Mouse (Mus musculus) 416B (cell line): ENCODE measurements at regions not wholly inside any gene's neighbourhood (a gene's known extent, or its start where the extent isn't known, plus 50 kb on each side); places are given as distances from the start of the nearest gene placed in this dataset.

Experiments used
- DNase-seq: peaks from one replicate; pipeline ENCODE4 v3.0.0; 2011; ENCODE audit warnings: low read depth

GRCm38 (mm10) chr11:117413133-117413532 is 71.0 kb upstream of the Gm11733 start:
- peak; percentile 68 for DNase-seq

DNA sequence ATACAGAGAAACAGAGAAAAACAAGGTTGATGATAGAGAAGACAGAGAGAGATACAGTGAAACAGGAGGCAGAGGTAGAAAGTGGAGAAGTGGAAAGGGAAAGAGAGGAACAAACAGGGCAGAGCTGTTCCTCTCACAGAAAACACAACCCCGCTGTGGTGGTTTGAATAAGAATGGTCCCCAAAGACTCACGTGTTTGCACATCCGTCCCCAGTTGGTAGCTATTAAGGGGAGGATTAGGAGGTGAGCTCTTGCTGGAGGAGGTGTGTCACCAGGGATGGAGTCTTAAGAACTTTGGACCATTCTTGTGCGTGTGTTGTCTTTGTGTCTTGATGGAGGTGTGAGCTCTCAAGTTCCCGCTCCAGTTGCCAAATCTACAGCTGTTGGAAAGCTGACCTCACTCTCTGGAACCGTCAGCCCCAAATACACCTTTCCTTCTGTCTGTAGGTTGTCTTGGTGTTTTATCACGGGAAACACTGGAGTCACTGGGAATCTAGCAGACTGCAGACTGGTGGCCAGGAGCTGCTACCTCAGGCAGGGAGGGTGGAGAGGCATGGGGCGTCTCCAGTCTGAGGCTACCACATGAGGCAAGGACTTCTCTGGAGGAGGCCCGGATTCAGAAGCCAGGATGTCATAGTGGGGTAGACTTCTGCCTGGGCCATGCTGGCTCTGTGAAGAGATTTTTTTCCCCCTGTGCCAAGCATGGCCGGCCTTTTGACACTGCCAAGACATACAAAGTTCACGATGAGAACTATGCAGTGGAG is 70.0 kb upstream of the Gm11733 start:
- DNase-seq: no peak

- DNase-seq: no peak
Measured at GRCm38 (mm10) chr11:117414871-117415323, 69.3 kb upstream of the Gm11733 start.

DNA sequence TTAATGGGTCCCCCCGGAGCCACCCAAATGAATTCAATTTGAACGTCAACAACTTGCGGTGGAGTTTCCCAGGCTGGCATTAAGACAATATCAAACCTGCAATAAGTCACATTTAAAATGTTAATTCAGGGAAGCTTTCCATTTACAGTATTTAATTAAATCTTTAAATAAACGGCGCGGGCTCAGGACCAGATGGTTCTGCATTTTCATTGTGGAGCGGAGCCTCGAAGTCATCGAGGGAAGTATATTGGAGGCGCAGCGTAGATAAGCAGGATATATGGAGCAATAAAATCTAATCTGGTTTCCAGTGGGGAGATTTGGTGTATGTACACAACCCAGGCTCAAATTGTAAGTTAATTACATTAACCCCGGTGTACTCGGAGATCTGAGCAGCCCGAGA is 68.7 kb upstream of the Gm11733 start:
- DNase-seq: no peak

GRCm38 (mm10) chr11:117415955-117416354 is 68.2 kb upstream of the Gm11733 start:
- peak; percentile 19 for DNase-seq

DNA sequence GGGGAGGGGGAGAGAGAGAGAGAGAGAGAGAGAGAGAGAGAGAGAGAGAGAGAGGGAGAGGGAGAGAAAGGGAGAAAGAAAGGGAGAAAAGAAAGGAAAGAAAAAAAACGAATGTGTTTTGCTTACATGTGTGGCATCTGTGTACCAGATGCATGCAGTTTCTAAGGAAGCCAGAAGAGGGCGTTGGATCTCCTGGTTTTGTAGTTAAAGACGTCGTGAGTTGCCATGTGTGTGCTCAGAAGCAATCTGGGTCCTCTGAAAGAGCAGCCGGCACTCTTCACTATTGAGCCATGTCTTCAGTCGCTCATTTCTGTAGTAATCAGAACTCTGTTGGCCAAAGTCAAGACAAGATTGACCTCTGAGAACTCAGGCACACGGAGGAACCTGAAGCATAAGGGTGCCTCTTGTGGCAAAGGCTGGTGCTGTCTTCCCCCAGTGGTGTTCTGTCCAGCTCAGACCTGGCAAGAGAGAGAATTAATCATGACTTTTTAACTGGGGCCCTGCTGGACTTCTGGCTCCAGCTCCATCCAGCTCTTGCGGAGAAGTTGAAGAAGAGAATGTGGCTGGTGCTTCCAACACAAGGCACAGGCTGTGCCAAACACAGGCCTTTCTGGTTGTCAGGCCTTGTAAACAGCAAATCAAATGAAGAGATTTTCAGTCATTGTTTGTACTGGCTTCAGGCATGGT is 67.0 kb upstream of the Gm11733 start:
- peak; percentile 44 for DNase-seq

DNA sequence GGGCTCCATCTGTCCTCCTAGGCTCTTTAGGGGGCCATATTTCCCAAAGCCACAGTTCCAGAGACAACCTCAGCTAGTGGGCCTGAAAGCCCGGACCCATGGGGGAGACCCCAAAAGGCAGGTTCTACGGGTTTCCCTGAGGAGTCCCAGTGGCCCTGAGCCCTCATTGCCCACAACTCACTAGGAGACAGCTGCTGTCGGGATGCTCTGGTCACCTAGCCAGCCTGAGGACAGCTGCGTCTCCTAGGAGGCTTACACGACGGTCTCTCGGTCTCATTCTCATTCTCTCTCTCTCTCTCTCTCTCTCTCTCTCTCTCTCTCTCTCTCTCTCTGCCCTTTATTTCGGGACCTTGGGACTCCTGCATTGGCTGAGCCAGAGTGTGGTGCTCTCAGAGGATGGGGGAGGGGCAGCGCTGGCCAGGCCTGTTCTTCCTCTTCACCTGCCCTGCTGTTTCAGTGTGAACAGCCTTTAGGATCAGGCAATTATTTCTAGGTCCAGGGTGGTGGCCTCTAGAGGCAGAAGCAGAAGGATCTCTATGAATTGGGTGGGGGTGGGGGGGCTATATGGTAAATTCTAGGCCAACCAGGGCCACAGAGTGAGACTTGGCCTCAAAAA is 66.1 kb upstream of the Gm11733 start:
- DNase-seq: no peak

GRCm38 (mm10) chr11:117418939-117419338 is 65.2 kb upstream of the Gm11733 start:
- no peak for DNase-seq

- DNase-seq: no peak
Measured at GRCm38 (mm10) chr11:117419351-117419969, 64.7 kb upstream of the Gm11733 start.

DNA sequence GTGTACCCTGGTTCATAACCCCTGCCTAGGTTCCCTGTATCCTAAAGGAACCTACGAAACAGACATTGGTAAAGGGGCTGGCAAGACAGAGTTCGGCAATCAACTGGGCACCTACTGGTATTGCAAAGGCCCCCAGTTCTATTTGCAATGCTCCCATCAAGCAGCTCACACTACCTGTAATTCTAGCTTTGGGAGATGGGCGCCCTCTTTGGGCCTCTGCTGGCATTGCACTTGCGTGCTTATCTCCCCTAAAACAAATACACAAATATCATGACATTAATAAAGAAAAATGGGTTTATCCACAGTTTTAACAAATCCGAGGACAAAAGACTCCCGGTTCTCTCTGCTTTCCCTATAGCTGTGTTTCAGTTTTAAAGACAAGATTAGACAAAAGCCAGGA is 61.5 kb upstream of the Gm11733 start:
- DNase-seq: peak; percentile 19

DNA sequence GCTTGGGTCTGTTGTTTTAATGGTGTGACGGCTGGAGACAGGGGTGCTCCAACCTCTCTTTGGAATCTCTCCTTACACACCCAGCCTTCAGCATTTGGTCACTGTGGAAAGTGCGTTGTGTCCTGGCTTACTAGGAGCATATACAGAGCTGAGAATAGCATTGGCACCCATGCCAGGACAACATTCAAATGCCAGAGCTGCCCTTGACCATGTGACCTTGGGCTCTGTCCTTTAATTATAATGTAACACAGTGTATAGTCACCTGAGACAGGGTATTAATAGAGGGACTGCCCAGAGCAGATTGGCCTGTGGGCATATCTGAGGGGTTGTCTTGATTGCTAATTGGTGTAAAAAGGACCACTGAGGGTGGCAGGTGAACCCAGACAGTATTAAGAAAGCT is 60.7 kb upstream of the Gm11733 start:
- DNase-seq: no peak

DNA sequence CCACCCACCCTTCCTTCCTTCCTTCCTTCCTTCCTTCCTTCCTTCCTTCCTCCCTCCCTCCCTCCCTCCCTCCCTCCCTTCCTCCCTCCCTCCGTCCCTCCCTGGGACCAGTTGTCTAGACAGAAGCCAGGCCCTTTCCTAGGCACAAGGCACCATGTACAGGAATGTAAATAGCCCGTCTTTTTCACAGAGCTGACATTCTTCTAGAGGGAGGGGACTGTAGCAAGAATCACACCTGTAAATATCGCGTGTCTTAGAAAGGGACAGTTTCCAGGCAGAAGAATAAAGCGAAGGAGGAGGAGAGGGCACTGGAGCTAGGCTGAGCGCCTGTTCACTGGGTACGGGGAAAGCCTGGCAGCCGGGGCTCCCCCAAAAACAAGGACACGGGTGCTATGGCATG is 58.7 kb upstream of the Gm11733 start:
- DNase-seq: no peak

DNA sequence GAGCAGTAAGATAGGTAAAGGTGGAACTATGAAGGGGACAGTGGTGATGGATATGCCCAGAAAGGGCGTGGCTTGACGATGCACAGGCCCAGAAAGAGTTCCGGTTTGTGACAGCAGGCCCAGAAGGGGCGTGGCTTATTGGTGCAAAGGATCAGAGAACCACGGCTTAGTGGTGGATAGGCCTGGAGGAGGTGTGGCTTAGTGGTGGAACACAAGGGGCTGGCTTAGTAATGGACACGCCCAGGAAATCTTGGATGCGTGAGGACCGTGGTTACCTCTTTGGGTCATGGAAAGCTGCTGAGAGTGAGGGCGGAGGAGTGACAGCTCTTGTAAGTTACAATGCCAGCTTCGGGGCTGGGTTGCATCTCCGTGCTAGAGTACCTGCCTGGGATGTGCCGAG is 58.2 kb upstream of the Gm11733 start:
- DNase-seq: peak; percentile 37

DNA sequence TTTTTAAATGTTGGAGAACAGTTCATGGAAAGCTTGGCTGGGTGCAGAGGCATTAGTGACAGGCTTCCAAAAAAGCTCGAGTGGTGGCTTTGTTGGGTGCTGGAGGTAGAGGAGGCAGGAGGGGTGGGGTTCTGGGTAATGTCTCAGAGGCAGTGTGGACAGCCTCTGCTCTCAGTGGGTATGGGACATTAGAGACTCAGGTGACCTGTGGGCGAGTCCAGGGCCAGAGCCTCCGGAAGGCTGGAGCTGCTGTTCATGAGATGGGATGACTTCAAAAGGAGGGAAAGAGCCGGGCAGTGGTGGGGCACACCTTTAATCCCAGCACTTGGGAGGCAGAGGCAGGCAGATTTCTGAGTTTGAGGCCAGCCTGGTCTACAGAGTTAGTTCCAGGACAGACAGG is 57.5 kb upstream of the Gm11733 start:
- no peak for DNase-seq

GRCm38 (mm10) chr11:117427808-117428510 is 56.2 kb upstream of the Gm11733 start:
- DNase-seq: no peak

- DNase-seq: no peak
Measured at GRCm38 (mm10) chr11:117429326-117429752, 54.8 kb upstream of the Gm11733 start.

DNA sequence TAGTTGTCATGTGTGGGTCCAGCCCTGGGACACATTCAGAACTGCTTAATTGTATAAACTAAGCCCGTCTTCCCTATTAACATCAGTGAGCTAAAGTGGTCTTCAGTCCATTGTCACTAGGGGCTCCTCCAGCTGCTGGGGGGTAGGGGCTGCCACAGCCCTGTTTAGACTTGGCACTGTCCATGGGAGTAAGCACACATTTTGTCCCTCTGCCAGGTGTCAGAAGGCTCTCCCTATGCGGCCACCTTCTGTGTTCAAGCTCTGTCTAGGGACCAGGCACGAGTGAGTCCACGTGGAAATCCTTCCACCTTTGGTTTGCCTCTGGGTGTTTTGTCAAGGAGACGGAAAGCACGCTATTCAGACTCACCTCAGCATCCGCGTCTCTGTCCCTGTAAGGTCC is 54.3 kb upstream of the Gm11733 start:
- no peak for DNase-seq

- peak; percentile 21 for DNase-seq
Measured at GRCm38 (mm10) chr11:117434056-117434455, 50.1 kb upstream of the Gm11733 start.
